Mouse (Mus musculus) bone marrow macrophage, adult 2 months (primary cell): ENCODE data around the gene Hnrnpab. TPM values are rescaled to one million over a fixed set of nuclear protein-coding genes. Genes with fewer than 3 reads are reported as not detected.

Experiments used
- H3K27ac ChIP-seq: 2 replicates; pipeline ENCODE4 v1.5.1; 2012; ENCODE audit warnings: low read depth, low read length; ENCODE audit not compliant: insufficient read depth
- H3K4me1 ChIP-seq: 2 replicates; pipeline ENCODE4 v1.6.1; 2012; ENCODE audit warnings: low read length; ENCODE audit not compliant: control insufficient read depth, insufficient read depth
- H3K4me3 ChIP-seq: 2 replicates; pipeline ENCODE4 v1.5.1; 2012; ENCODE audit warnings: mild to moderate bottlenecking, low read length, moderate library complexity; ENCODE audit not compliant: insufficient read depth
- CTCF ChIP-seq: IDR thresholded peaks from 2 replicates; pipeline ENCODE4 v1.5.1; 2012; ENCODE audit warnings: low read depth, mild to moderate bottlenecking, low read length, moderate library complexity
- POLR2A ChIP-seq: IDR thresholded peaks from 2 replicates; pipeline ENCODE4 v1.6.1; 2012; ENCODE audit warnings: mild to moderate bottlenecking, low read depth, low read length, borderline replicate concordance
- polyA plus RNA-seq: library from polyadenylated mRNA; stranded (reverse); fragments of >200 nt; gene quantifications from 2 replicates; pipeline ENCODE4 v1.2.4, GENCODE M21; 2012; ENCODE audit not compliant: missing spikeins, insufficient read depth, insufficient read length

Gene Hnrnpab
- polyA plus RNA-seq = 144 and 159 TPM in 2 replicates

GRCm38 (mm10) chr11:51606447-51607095 is at the start of gene Hnrnpab:
Gene Hnrnpab (minus strand): TSS chr11:51606847.
- TF ChIP-seq POLR2A (peak; percentile 93), CTCF (no peak)
- H3K4me1 ChIP-seq = peaks cover 9% of the 10 kb centered on the region
- H3K27ac ChIP-seq = peak within 1 kb of the TSS; percentile 89
- H3K4me3 ChIP-seq = peak within 1 kb of the TSS; percentile 94

DNA sequence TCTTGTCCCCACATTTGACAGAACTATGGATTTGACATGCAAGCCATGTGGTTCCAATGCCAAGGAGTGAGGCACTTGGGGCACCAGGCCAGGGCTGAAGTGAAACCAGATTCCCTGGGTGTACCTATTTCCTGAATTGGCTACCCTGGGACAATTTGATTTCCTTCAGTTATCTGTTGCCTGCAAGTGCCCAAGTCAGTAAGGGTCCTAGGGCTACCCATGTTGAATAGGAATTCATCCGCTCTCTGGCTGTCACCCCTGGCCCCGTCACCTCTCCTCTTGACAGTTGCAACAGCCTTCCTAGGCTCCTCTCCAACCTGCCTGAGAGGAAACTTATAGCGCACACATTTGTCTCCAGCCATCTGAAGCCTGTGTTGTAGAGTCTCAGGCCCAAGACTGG is 48.2 kb upstream of the Hnrnpab start:
- Histone ChIP-seq H3K4me1 (peaks cover 8% of the 10 kb centered on the region), H3K4me3 (no peak overlapping the region), H3K27ac (no peak overlapping the region)
- TF ChIP-seq CTCF (no peak), POLR2A (no peak)

- Histone ChIP-seq H3K4me3 (no peak overlapping the region), H3K27ac (no peak overlapping the region), H3K4me1 (peaks cover 8% of the 10 kb centered on the region)
- TF ChIP-seq CTCF (no peak), POLR2A (no peak)
These were observed 47.1 kb upstream of the Hnrnpab start for GRCm38 (mm10) chr11:51653736-51654135.

DNA sequence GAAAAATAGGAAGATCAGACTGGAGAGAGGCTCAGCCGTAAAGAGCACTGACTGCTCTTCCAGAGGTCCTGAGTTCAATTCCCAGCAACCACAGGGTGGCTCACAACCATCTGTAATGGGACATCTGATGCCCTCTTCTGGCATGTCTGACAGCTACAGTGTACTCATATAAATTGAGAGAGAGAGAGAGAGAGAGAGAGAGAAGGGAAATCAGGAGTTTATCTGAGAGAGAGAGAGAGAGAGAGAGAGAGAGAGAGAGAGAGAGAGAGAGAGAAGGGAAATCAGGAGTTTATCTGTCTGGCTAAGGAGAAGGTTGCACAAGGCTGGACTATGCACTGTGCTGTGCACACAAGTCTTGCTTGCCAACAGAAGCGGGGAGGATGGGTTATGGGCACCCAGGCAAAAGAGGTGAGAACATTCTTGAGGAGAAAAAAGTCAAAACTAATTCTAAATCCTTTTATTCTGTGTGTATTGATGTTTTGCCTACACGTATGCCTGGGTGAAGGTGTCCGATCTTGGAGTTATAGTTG is 46.3 kb upstream of the Hnrnpab start:
- 0 out of 2 replicates have a peak, but pooled peaks cover 2% of the 10 kb centered on the region for H3K4me1 ChIP-seq
- TF ChIP-seq POLR2A (no peak), CTCF (no peak)
- no peak overlapping the region for H3K27ac ChIP-seq
- no peak overlapping the region for H3K4me3 ChIP-seq

DNA sequence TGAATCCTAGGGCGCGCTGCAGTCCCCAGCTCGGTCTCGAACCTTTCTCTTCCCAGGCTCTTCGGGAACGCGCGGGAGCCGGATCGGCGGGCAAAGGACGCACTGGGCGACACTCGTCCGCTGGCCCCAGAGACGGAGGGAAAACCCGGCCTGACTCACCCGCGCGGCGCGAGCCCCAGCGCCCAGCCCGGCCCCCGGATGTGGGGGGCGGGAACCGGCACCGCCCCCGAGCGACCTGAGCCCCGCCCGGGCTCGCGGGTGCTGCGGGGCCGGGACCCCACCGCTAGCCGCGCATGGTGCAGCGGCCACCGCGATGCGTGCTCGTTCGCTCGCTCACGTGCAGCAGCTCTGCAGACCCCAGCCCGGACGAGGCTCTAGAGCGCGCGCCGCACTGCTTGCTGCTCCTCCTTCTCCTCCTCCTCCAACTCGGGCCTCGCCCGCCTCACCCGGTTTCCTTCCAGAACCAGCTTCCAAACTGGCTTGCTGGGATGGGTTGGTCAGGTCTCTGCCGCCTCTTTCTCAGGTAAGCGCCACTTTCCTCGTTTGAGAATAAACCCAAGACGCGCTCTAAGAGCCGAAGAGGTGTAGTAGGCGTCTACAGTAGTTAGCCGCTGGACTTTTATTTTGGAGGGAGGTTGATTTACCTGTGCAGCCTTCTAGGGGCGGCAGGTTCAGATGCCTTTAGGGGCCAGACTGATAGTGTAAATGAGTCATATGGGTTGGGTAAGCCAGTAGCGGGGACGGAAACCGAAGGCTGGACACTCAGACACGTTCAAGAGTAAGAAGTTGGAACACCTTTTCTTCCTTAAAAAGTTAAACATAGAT is 44.3 kb upstream of the Hnrnpab start, which contains the start of the genes N4bp3 and D930048N14Rik:
Gene N4bp3 (minus strand): TSS at position 152 of the 825 bp plus-strand sequence.
Gene D930048N14Rik (plus strand): TSS at position 264 of the 825 bp plus-strand sequence.
- no peak within 1 kb of the TSS for H3K27ac ChIP-seq
- TF ChIP-seq CTCF (no peak), POLR2A (no peak)
- 0 out of 2 replicates have a peak, but pooled peaks cover 2% of the 10 kb centered on the region for H3K4me1 ChIP-seq
- peak within 1 kb of the TSS; percentile 70 for H3K4me3 ChIP-seq

GRCm38 (mm10) chr11:51650261-51650660 is 43.6 kb upstream of the Hnrnpab start:
- TF ChIP-seq POLR2A (no peak), CTCF (no peak)
- Histone ChIP-seq H3K4me3 (peak overlapping the region; percentile 70), H3K27ac (no peak overlapping the region), H3K4me1 (0 out of 2 replicates have a peak, but pooled peaks cover 2% of the 10 kb centered on the region)

- Histone ChIP-seq H3K27ac (no peak overlapping the region), H3K4me3 (peak overlapping the region; percentile 70), H3K4me1 (peaks cover 5% of the 10 kb centered on the region)
- TF ChIP-seq CTCF (no peak), POLR2A (no peak)
These were observed 43.2 kb upstream of the Hnrnpab start for GRCm38 (mm10) chr11:51649889-51650199.

- H3K27ac ChIP-seq = no peak overlapping the region
- H3K4me1 ChIP-seq = peaks cover 9% of the 10 kb centered on the region
- peak overlapping the region; percentile 70 for H3K4me3 ChIP-seq
- no peak for TF ChIP-seq POLR2A
- TF ChIP-seq CTCF = no peak
These were observed 42.7 kb upstream of the Hnrnpab start for GRCm38 (mm10) chr11:51649111-51649888.

- no peak overlapping the region for H3K4me3 ChIP-seq
- no peak overlapping the region for H3K27ac ChIP-seq
- H3K4me1 ChIP-seq = peaks cover 16% of the 10 kb centered on the region
- TF ChIP-seq POLR2A = no peak
- no peak for TF ChIP-seq CTCF
These were observed 41.9 kb upstream of the Hnrnpab start for GRCm38 (mm10) chr11:51648566-51648965.
